ENCODE assay signal across 11 mouse cellular contexts in genomic region chr10:99451639-99452417, GRCm38 (mm10).
DNase-seq lines count a peak whose midpoint lies in the region; ATAC-seq and TF ChIP-seq lines count a peak whose summit lies in the region.
"Had no signal": no experiment of that assay in that cellular context is flagged by ENCODE, and none has a peak within 500 bp of the region (broad histone marks: within the 10 kb centered on the region; RNA-seq: fewer than 3 reads in every experiment).

No protein-coding gene starts in this region.

- WGBS in forebrain, postnatal 0 days: 10% methylated on average over 10 of the region's 10 CpGs
- 9% methylated on average over 10 of the region's 10 CpGs for whole genome bisulfite sequencing in midbrain, embryonic 15.5 days

- peak; percentile 42; the same call in 1 of the 2 replicates for ATAC-seq in forebrain, postnatal 0 days
- ATAC-seq in midbrain, embryonic 15.5 days (replicated peaks): peak; percentile 48

- H3K27ac ChIP-seq in forebrain, postnatal 0 days (ENCODE audit: low read depth, low read length): peak overlapping the region; percentile 57; the same call in 1 of the 2 replicates
- peak overlapping the region; percentile 55 for H3K27ac ChIP-seq in midbrain, embryonic 15.5 days
- H3K27ac ChIP-seq: liver, embryonic 15.5 days had no signal

- TF ChIP-seq CTCF in forebrain, postnatal 0 days (IDR thresholded peaks at IDR 0.05; ENCODE audit: low read depth): no peak

- no peaks in the 10 kb centered on the region for H3K27me3 ChIP-seq in forebrain, postnatal 0 days (ENCODE audit: insufficient read depth, low read length)
- H3K27me3 ChIP-seq in midbrain, embryonic 15.5 days (replicated peaks): no peaks in the 10 kb centered on the region
- H3K27me3 ChIP-seq: liver, embryonic 15.5 days had no signal

- H3K4me3 ChIP-seq in forebrain, postnatal 0 days (ENCODE audit: low read depth, low read length): no peak overlapping the region
- no peak overlapping the region for H3K4me3 ChIP-seq in midbrain, embryonic 15.5 days
- H3K4me3 ChIP-seq: liver, embryonic 15.5 days had no signal

- DNase-seq in MN1 (ENCODE audit: low spot score): peak; percentile 27
- peak; percentile 46 for DNase-seq in brain, adult 2 months (ENCODE audit: low read depth, low spot score)
- no peak for DNase-seq in forebrain, postnatal 0 days
- DNase-seq in T-cell, adult 2 months (ENCODE audit: low spot score): no peak
- DNase-seq in thymus, postnatal 25 days: no peak
- DNase-seq in kidney, adult 8-10 months: no peak
- DNase-seq: adrenal gland, postnatal 25 days; cerebellum, postnatal 36 days; layer of hippocampus, postnatal 36 days had no signal

- H3K9me3 ChIP-seq in forebrain, postnatal 0 days (ENCODE audit: low read length): no peaks in the 10 kb centered on the region
- H3K9me3 ChIP-seq in midbrain, embryonic 15.5 days: no peaks in the 10 kb centered on the region
- H3K9me3 ChIP-seq: liver, embryonic 15.5 days had no signal

- H3K4me2 ChIP-seq in forebrain, postnatal 0 days (ENCODE audit: low read depth): peak overlapping the region; percentile 23; the same call in 1 of the 2 replicates
- no peak overlapping the region; the same call in 1 of the 2 replicates for H3K4me2 ChIP-seq in midbrain, embryonic 15.5 days
- H3K4me2 ChIP-seq: liver, embryonic 15.5 days had no signal

- no peak overlapping the region for H3K9ac ChIP-seq in forebrain, postnatal 0 days
- no peak overlapping the region for H3K9ac ChIP-seq in midbrain, embryonic 15.5 days
- H3K9ac ChIP-seq: liver, embryonic 15.5 days had no signal

- no peaks in the 10 kb centered on the region for H3K36me3 ChIP-seq in forebrain, postnatal 0 days (ENCODE audit: insufficient read depth)
- H3K36me3 ChIP-seq in midbrain, embryonic 15.5 days (replicated peaks): no peaks in the 10 kb centered on the region
- H3K36me3 ChIP-seq: liver, embryonic 15.5 days had no signal

- H3K4me1 ChIP-seq in forebrain, postnatal 0 days (ENCODE audit: insufficient read depth): peaks cover 12% of the 10 kb centered on the region
- H3K4me1 ChIP-seq in midbrain, embryonic 15.5 days: peaks cover 12% of the 10 kb centered on the region
- H3K4me1 ChIP-seq: liver, embryonic 15.5 days had no signal

Comparison
In these comparisons a context has a peak if more than half of its experiments do, and no peak if none do; other contexts are left out.
1. DNase-seq: peak in MN1 (single experiment) and brain, adult 2 months (single experiment); none in forebrain, postnatal 0 days (single experiment), T-cell, adult 2 months (single experiment), thymus, postnatal 25 days (single experiment) and kidney, adult 8-10 months (0 of 2).